Mouse (Mus musculus) heart, embryonic 11.5 days (tissue): Measurements from ENCODE around the gene Nelfb. TPM values are rescaled to one million over a fixed set of nuclear protein-coding genes. Genes with fewer than 3 reads are reported as not detected.

Experiments used
- ATAC-seq: fragments of 200-750 bp; cut with Nextera tagmentation; replicated peaks from 2 replicates; pipeline ENCODE4 v1.8.0; 2017; ENCODE audit warnings: moderate library complexity; ENCODE audit not compliant: insufficient number of reproducible peaks, low FRiP score, low TSS enrichment
- H3K27ac ChIP-seq: fragments of 300-500 bp; sonication (generic); 2 replicates; pipeline ENCODE4 v1.5.1; 2014; ENCODE audit warnings: mild to moderate bottlenecking, low read depth, low read length
- H3K27me3 ChIP-seq: fragments of 300-500 bp; sonication (generic); 2 replicates; pipeline ENCODE4 v1.6.1; 2014; ENCODE audit warnings: mild to moderate bottlenecking, low read length, mixed read lengths; ENCODE audit not compliant: control insufficient read depth, insufficient read depth
- H3K36me3 ChIP-seq: fragments of 300-500 bp; sonication (generic); 2 replicates; pipeline ENCODE4 v1.6.1; 2014; ENCODE audit warnings: mild to moderate bottlenecking, low read length, moderate library complexity, mixed read lengths; ENCODE audit not compliant: control insufficient read depth, insufficient read depth
- H3K4me1 ChIP-seq: fragments of 300-500 bp; sonication (generic); 2 replicates; pipeline ENCODE4 v1.6.1; 2014; ENCODE audit warnings: low read length; ENCODE audit not compliant: control insufficient read depth, insufficient read depth
- H3K4me2 ChIP-seq: fragments of 300-500 bp; sonication (generic); 2 replicates; pipeline ENCODE4 v1.6.1; 2014; ENCODE audit warnings: mild to moderate bottlenecking, moderate library complexity
- H3K4me3 ChIP-seq: fragments of 300-500 bp; sonication (generic); 2 replicates; pipeline ENCODE4 v1.5.1; 2014; ENCODE audit warnings: low read depth, low read length
- H3K9ac ChIP-seq: fragments of 300-500 bp; sonication (generic); 2 replicates; pipeline ENCODE4 v1.6.1; 2014; ENCODE audit warnings: mild to moderate bottlenecking, low read depth, low read length, moderate library complexity
- H3K9me3 ChIP-seq: fragments of 300-500 bp; sonication (generic); replicated peaks from 2 replicates; pipeline ENCODE4 v1.6.1; 2016; ENCODE audit warnings: low read length; ENCODE audit not compliant: control insufficient read depth
- WGBS: fragments of 180-500 bp; shearing (Covaris S2); extraction: QIAGEN DNeasy Blood & Tissue Kit; methylation state at CpG from one replicate; pipeline ENCODE4 v1.1.7; 2014; ENCODE audit not compliant: insufficient replicate concordance; 5-methylcytosine and 5-hydroxymethylcytosine counted together
- polyA plus RNA-seq: library from polyadenylated mRNA; unstranded; fragments of >200 nt; fragmentation: Nextera tagmentation; extraction: Ambion mirVana; gene quantifications from 2 replicates; pipeline ENCODE4 v1.2.1, GENCODE M21; 2014

Nelfb gene
- polyA plus RNA-seq, 1 experiment from 2014 or later, result 62.9 TPM

- peaks cover 9% of the 10 kb centered on the region; the same call in 1 of the 2 replicates for H3K4me1 ChIP-seq
- peak overlapping the region; percentile 69 for H3K27ac ChIP-seq
- H3K9ac ChIP-seq, result peak overlapping the region; percentile 50
- under 1% methylated on average over 64 of the region's 64 CpGs for WGBS
- peak overlapping the region; percentile 48 for H3K4me3 ChIP-seq
- ATAC-seq, result peak; percentile 63
- H3K9me3 ChIP-seq, result no peaks in the 10 kb centered on the region
- H3K4me2 ChIP-seq, result peak overlapping the region; percentile 87
- H3K36me3 ChIP-seq, result no peaks in the 10 kb centered on the region
- H3K27me3 ChIP-seq, result peaks cover 30% of the 10 kb centered on the region
Measured at GRCm38 (mm10) chr2:25185625-25186574, 25.4 kb downstream of the Nelfb start.

DNA sequence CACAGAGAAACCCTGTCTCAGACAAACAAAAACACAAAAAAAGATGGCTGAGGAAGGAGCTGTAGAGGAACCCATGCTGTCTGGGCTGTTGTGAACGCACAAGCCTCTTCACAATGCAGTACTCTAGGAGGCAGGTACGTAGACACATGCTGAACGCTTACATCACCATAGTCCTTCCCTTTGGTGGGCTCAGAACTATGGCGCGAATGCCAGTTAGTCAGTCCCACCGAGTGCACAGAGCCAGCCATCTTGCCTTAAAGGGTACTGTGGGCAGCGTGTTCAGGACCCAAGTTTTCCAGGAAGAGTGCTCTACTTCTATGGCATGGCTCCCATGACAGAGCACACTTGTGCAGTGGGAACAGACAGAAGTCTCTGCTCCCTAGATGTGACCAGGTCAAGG lies 26.8 kb downstream of the Nelfb start:
- Histone ChIP-seq H3K27ac (no peak overlapping the region), H3K4me3 (no peak overlapping the region; the same call in 1 of the 2 replicates), H3K27me3 (peaks cover 42% of the 10 kb centered on the region), H3K9me3 (no peaks in the 10 kb centered on the region), H3K4me2 (no peak overlapping the region), H3K4me1 (peaks cover 12% of the 10 kb centered on the region), H3K36me3 (no peaks in the 10 kb centered on the region), H3K9ac (no peak overlapping the region)
- ATAC-seq, result no peak
- 91% methylated on average over 7 of the region's 7 CpGs for WGBS

- peak overlapping the region; percentile 84 for H3K4me2 ChIP-seq
- H3K9me3 ChIP-seq, result no peaks in the 10 kb centered on the region
- no peak for ATAC-seq
- H3K27ac ChIP-seq, result no peak overlapping the region
- H3K4me3 ChIP-seq, result no peak overlapping the region
- H3K4me1 ChIP-seq, result peaks cover 14% of the 10 kb centered on the region
- peaks cover 53% of the 10 kb centered on the region for H3K27me3 ChIP-seq
- no peaks in the 10 kb centered on the region for H3K36me3 ChIP-seq
- WGBS, result 66% methylated on average over 2 of the region's 2 CpGs
- H3K9ac ChIP-seq, result no peak overlapping the region
Measured at GRCm38 (mm10) chr2:25183336-25183735, 28.0 kb downstream of the Nelfb start.

GRCm38 (mm10) chr2:25182664-25183063 lies 28.6 kb downstream of the Nelfb start:
- H3K36me3 ChIP-seq, result no peaks in the 10 kb centered on the region
- H3K4me2 ChIP-seq, result peak overlapping the region; percentile 84
- no peaks in the 10 kb centered on the region for H3K9me3 ChIP-seq
- no peak for ATAC-seq
- H3K27me3 ChIP-seq, result peaks cover 59% of the 10 kb centered on the region
- WGBS, result 25% methylated on average over 6 of the region's 6 CpGs
- no peak overlapping the region for H3K27ac ChIP-seq
- H3K9ac ChIP-seq, result no peak overlapping the region
- H3K4me3 ChIP-seq, result peak overlapping the region; percentile 60; the same call in 1 of the 2 replicates
- peaks cover 21% of the 10 kb centered on the region for H3K4me1 ChIP-seq

DNA sequence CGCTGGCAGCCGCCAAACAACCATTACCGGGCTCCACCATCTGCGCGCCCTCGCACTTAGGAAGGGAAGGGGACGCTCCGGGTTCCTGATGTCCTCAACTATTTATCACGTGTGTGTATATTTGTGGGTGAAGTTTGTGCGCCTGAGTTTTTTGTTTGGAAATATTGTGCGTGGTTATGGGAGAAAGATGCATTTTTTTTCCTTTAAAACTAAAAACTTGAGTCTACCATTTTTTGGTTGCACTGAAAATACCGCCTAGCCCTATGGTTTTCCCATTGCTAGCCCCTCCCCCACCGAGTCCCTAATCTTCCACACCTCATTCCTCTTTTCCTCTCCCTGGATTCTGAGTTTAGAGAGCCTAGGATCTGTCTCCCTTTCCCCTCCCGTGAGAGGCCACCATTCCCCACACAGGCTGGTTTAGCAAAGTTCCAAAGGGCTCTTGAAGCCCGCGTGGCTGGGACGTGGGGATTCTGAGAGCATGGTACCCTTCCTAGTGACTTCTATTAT lies 29.3 kb downstream of the Nelfb start:
- H3K9me3 ChIP-seq, result no peaks in the 10 kb centered on the region
- H3K4me1 ChIP-seq, result peaks cover 24% of the 10 kb centered on the region
- peak overlapping the region; percentile 60 for H3K4me3 ChIP-seq
- H3K27ac ChIP-seq, result peak overlapping the region; percentile 29; the same call in 1 of the 2 replicates
- H3K27me3 ChIP-seq, result peaks cover 62% of the 10 kb centered on the region
- H3K4me2 ChIP-seq, result peak overlapping the region; percentile 84
- no peak for ATAC-seq
- H3K36me3 ChIP-seq, result no peaks in the 10 kb centered on the region
- peak overlapping the region; percentile 65 for H3K9ac ChIP-seq
- under 1% methylated on average over 17 of the region's 17 CpGs for WGBS

DNA sequence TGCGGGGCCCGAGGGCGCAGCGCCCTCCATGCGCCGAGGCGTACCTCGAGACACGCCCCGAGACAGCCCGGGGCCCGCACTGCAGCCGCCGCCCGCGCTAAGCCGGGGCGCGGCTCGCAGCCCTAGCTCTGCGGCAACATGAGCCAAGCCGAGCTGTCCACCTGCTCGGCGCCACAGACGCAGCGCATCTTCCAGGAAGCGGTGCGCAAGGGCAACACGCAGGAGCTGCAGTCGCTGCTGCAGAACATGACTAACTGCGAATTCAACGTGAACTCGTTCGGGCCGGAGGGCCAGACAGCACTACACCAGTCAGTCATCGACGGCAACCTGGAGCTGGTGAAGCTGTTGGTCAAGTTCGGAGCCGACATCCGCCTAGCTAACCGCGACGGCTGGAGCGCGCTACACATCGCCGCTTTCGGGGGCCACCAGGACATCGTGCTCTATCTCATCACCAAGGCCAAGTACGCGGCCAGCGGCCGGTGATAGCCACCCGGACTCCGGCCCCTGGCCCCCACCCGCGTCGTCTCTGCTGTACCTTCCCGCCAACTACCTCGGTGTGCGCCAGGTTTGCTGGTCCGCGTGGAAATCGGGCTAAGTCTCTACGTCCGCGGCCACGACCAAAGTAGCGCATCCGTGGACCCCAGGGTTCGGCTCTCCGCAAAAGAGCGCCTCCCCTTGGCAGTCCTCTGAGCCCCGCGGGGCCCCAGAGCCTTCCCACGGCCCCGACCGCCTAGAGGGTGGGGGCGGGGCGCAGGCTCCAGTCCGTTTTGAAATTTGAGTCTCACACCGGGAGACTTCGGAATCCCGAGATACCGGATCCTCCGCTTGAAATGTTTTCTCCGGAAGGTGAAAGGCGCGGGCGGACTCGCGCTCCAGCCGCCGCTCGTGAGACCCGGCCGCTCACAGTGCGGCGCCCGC lies 30.1 kb downstream of the Nelfb start:
- H3K4me2 ChIP-seq, result peak overlapping the region; percentile 84
- H3K27ac ChIP-seq, result peak overlapping the region; percentile 76
- H3K9ac ChIP-seq, result peak overlapping the region; percentile 65
- H3K36me3 ChIP-seq, result no peaks in the 10 kb centered on the region
- H3K27me3 ChIP-seq, result peaks cover 67% of the 10 kb centered on the region
- peaks cover 24% of the 10 kb centered on the region for H3K4me1 ChIP-seq
- peak; percentile 50; the same call in 1 of the 2 replicates for ATAC-seq
- no peaks in the 10 kb centered on the region for H3K9me3 ChIP-seq
- peak overlapping the region; percentile 60 for H3K4me3 ChIP-seq
- WGBS, result under 1% methylated on average over 100 of the region's 100 CpGs

- Histone ChIP-seq H3K4me3 (peak within 1 kb of the TSS; percentile 60), H3K9ac (peak within 1 kb of the TSS; percentile 65), H3K4me1 (peaks cover 24% of the 10 kb centered on the region), H3K9me3 (no peaks in the 10 kb centered on the region), H3K27me3 (peaks cover 73% of the 10 kb centered on the region), H3K36me3 (no peaks in the 10 kb centered on the region), H3K27ac (peak within 1 kb of the TSS; percentile 76), H3K4me2 (peak within 1 kb of the TSS; percentile 84)
- ATAC-seq, result peak; percentile 87
- WGBS, result under 1% methylated on average over 35 of the region's 35 CpGs
Measured at GRCm38 (mm10) chr2:25180478-25180903, 30.8 kb downstream of the Nelfb start, which contains the start of gene Nrarp. Nrarp (plus strand) TSS chr2:25180758.
